11 mouse cellular contexts compared by ENCODE assay signal in genomic region chr3:75498961-75499960, GRCm38 (mm10). TPM values are rescaled to one million over a fixed set of nuclear protein-coding genes. Genes with fewer than 3 reads are reported as not detected.
DNase-seq lines count a peak whose midpoint lies in the region; ATAC-seq and TF ChIP-seq lines count a peak whose summit lies in the region.
"Had no signal": no experiment of that assay in that cellular context is flagged by ENCODE, and none has a peak within 500 bp of the region (broad histone marks: within the 10 kb centered on the region; RNA-seq: fewer than 3 reads in every experiment).

No protein-coding gene starts in this region.

- no peak overlapping the region for H3K4me2 ChIP-seq in midbrain, embryonic 14.5 days (ENCODE audit: low read length)
- H3K4me2 ChIP-seq in forebrain, postnatal 0 days (ENCODE audit: low read depth), result no peak overlapping the region
- H3K4me2 ChIP-seq: heart, embryonic 13.5 days; intestine, embryonic 15.5 days; neural tube, embryonic 15.5 days had no signal

- TF ChIP-seq POLR2A in lung, adult 2 months (IDR thresholded peaks at IDR 0.05; ENCODE audit: borderline replicate concordance, extremely low read depth, low read depth, low read length), result no peak
- TF ChIP-seq POLR2A in embryonic fibroblast, embryonic 13.5 days (IDR thresholded peaks at IDR 0.05; ENCODE audit: low read depth, low read length), result no peak
- TF ChIP-seq POLR2A in small intestine, adult 2 months (IDR thresholded peaks at IDR 0.05; ENCODE audit: low read depth, low read length), result no peak

- DNase-seq in lung, postnatal 25 days (ENCODE audit: low spot score), result peak; percentile 22
- DNase-seq in lung, adult 2 months, result no peak
- DNase-seq in CD4-positive, CD25-positive, alpha-beta regulatory T cell, adult 2 months (ENCODE audit: low read depth, low spot score), result peak; percentile 49
- no peak for DNase-seq in midbrain, embryonic 14.5 days
- no peak for DNase-seq in retina, postnatal 1 day
- DNase-seq in forebrain, postnatal 0 days, result no peak

- 0 out of 2 replicates have a peak overlapping the region, but pooled peaks have one; percentile 5 for H3K27ac ChIP-seq in embryonic fibroblast, embryonic 13.5 days (ENCODE audit: insufficient read depth, low read length)
- 0 out of 2 replicates have a peak overlapping the region, but pooled peaks have one; percentile 36 for H3K27ac ChIP-seq in small intestine, adult 2 months (ENCODE audit: insufficient read depth, low read depth, low read length)
- H3K27ac ChIP-seq in midbrain, embryonic 14.5 days (replicated peaks; ENCODE audit: low read depth, low read length), result no peak overlapping the region
- no peak overlapping the region for H3K27ac ChIP-seq in forebrain, postnatal 0 days (ENCODE audit: low read depth, low read length)
- H3K27ac ChIP-seq: heart, embryonic 13.5 days; intestine, embryonic 15.5 days; neural tube, embryonic 15.5 days had no signal

- TF ChIP-seq CTCF in lung, adult 2 months (IDR thresholded peaks at IDR 0.05; ENCODE audit: insufficient read depth, low read length), result no peak
- TF ChIP-seq CTCF in embryonic fibroblast, embryonic 13.5 days (IDR thresholded peaks at IDR 0.05; ENCODE audit: borderline replicate concordance, insufficient read depth, low read length), result no peak
- no peak for TF ChIP-seq CTCF in small intestine, adult 2 months (IDR thresholded peaks at IDR 0.05; ENCODE audit: extremely low read depth, insufficient read length, insufficient replicate concordance, low read depth, low read length)
- TF ChIP-seq CTCF in forebrain, postnatal 0 days (IDR thresholded peaks at IDR 0.05; ENCODE audit: low read depth), result no peak

- H3K4me3 ChIP-seq in lung, adult 2 months (replicated peaks; ENCODE audit: extremely low read depth, low read depth, low read length), result no peak overlapping the region
- H3K4me3 ChIP-seq in embryonic fibroblast, embryonic 13.5 days (ENCODE audit: insufficient read depth, low read length), result no peak overlapping the region
- H3K4me3 ChIP-seq in small intestine, adult 2 months (ENCODE audit: low read depth, low read length), result no peak overlapping the region
- H3K4me3 ChIP-seq in midbrain, embryonic 14.5 days (replicated peaks; ENCODE audit: low read depth, low read length), result no peak overlapping the region
- H3K4me3 ChIP-seq in forebrain, postnatal 0 days (ENCODE audit: low read depth, low read length), result no peak overlapping the region
- H3K4me3 ChIP-seq: heart, embryonic 13.5 days; intestine, embryonic 15.5 days; neural tube, embryonic 15.5 days had no signal

- H3K4me1 ChIP-seq in lung, adult 2 months (ENCODE audit: control insufficient read depth, insufficient read depth, low read length), result no peaks in the 10 kb centered on the region
- peaks cover 8% of the 10 kb centered on the region; the same call in 1 of the 2 replicates for H3K4me1 ChIP-seq in embryonic fibroblast, embryonic 13.5 days (ENCODE audit: control insufficient read depth, insufficient read depth, low read length)
- H3K4me1 ChIP-seq in small intestine, adult 2 months (ENCODE audit: control insufficient read depth, insufficient read depth, insufficient read length, low read length), result peaks cover 7% of the 10 kb centered on the region; the same call in 1 of the 2 replicates
- no peaks in the 10 kb centered on the region for H3K4me1 ChIP-seq in midbrain, embryonic 14.5 days (ENCODE audit: control insufficient read depth, insufficient read depth, low read length)
- no peaks in the 10 kb centered on the region for H3K4me1 ChIP-seq in forebrain, postnatal 0 days (ENCODE audit: insufficient read depth)
- H3K4me1 ChIP-seq: heart, embryonic 13.5 days; intestine, embryonic 15.5 days; neural tube, embryonic 15.5 days had no signal

- ATAC-seq in midbrain, embryonic 14.5 days (ENCODE audit: low FRiP score, low TSS enrichment), result no peak
- ATAC-seq in forebrain, postnatal 0 days, result no peak
- ATAC-seq: intestine, embryonic 15.5 days had no signal

- WGBS in lung, adult 2 months, result 62% methylated on average over 7 of the region's 7 CpGs
- WGBS in small intestine, adult 2 months, result 64% methylated on average over 7 of the region's 7 CpGs
- 89% methylated on average over 7 of the region's 7 CpGs for WGBS in midbrain, embryonic 14.5 days
- WGBS in forebrain, postnatal 0 days, result 84% methylated on average over 7 of the region's 7 CpGs

- no peaks in the 10 kb centered on the region for H3K36me3 ChIP-seq in small intestine, adult 2 months (ENCODE audit: control insufficient read depth, insufficient read depth, low read length)
- no peaks in the 10 kb centered on the region for H3K36me3 ChIP-seq in midbrain, embryonic 14.5 days (ENCODE audit: control insufficient read depth, insufficient read depth, low read length)
- no peaks in the 10 kb centered on the region for H3K36me3 ChIP-seq in forebrain, postnatal 0 days (ENCODE audit: insufficient read depth)
- H3K36me3 ChIP-seq: heart, embryonic 13.5 days; intestine, embryonic 15.5 days; neural tube, embryonic 15.5 days had no signal

- H3K9ac ChIP-seq in midbrain, embryonic 14.5 days (replicated peaks; ENCODE audit: low read length), result no peak overlapping the region
- no peak overlapping the region for H3K9ac ChIP-seq in forebrain, postnatal 0 days
- H3K9ac ChIP-seq: heart, embryonic 13.5 days; intestine, embryonic 15.5 days; neural tube, embryonic 15.5 days had no signal

- H3K9me3 ChIP-seq in midbrain, embryonic 14.5 days (ENCODE audit: control insufficient read depth, low read length), result no peaks in the 10 kb centered on the region
- H3K9me3 ChIP-seq in forebrain, postnatal 0 days (ENCODE audit: low read length), result no peaks in the 10 kb centered on the region
- H3K9me3 ChIP-seq: heart, embryonic 13.5 days; intestine, embryonic 15.5 days; neural tube, embryonic 15.5 days had no signal

- H3K27me3 ChIP-seq in small intestine, adult 2 months (ENCODE audit: control insufficient read depth, insufficient read depth, low read length), result no peaks in the 10 kb centered on the region
- H3K27me3 ChIP-seq in midbrain, embryonic 14.5 days (ENCODE audit: control insufficient read depth, insufficient read depth, low read length), result no peaks in the 10 kb centered on the region
- no peaks in the 10 kb centered on the region for H3K27me3 ChIP-seq in forebrain, postnatal 0 days (ENCODE audit: insufficient read depth, low read length)
- H3K27me3 ChIP-seq: heart, embryonic 13.5 days; intestine, embryonic 15.5 days; neural tube, embryonic 15.5 days had no signal

RNA-seq across cellular contexts. Expression of gene Wdr49, which starts 17.3 kb away (rescaled TPM):
- polyA plus RNA-seq in lung, adult 2 months (2012; rRNA removed), result not detected in 2 replicates
- polyA plus RNA-seq in embryonic fibroblast, embryonic 13.5 days (2011; ENCODE audit: insufficient read length, low read depth, missing spikeins), result not detected in 2 replicates
- not detected in 2 replicates for polyA plus RNA-seq in small intestine, adult 2 months (2012; rRNA removed)
- polyA plus RNA-seq in midbrain, embryonic 14.5 days (2014; fragmentation: Nextera tagmentation; extraction: Ambion mirVana), result 0.16 and 0.53 TPM in 2 replicates
- total RNA-seq in forebrain, postnatal 0 days (2014; rRNA removed), result 0.95 and 1.0 TPM in 2 replicates
- polyA plus RNA-seq in forebrain, postnatal 0 days (2015; fragmentation: Nextera tagmentation; extraction: Ambion mirVana), result 0.19 and 0.36 TPM in 2 replicates
- polyA plus RNA-seq: heart, embryonic 13.5 days; intestine, embryonic 15.5 days had no signal

RNA-seq across cellular contexts. Expression of gene Pdcd10, which starts 57.4 kb away (rescaled TPM):
- 2.4 and 7.4 TPM in 2 replicates for polyA plus RNA-seq in lung, adult 2 months (2012; rRNA removed)
- polyA plus RNA-seq in embryonic fibroblast, embryonic 13.5 days (2011; ENCODE audit: insufficient read length, low read depth, missing spikeins), result 93.5 and 99.4 TPM in 2 replicates
- polyA plus RNA-seq in small intestine, adult 2 months (2012; rRNA removed), result 0.25 and 0.47 TPM in 2 replicates
- polyA plus RNA-seq in midbrain, embryonic 14.5 days (2014; fragmentation: Nextera tagmentation; extraction: Ambion mirVana), result 91.4 and 96.0 TPM in 2 replicates
- total RNA-seq in forebrain, postnatal 0 days (2014; rRNA removed), result 65.7 and 71.9 TPM in 2 replicates
- polyA plus RNA-seq in forebrain, postnatal 0 days (2015; fragmentation: Nextera tagmentation; extraction: Ambion mirVana), result 98.0 and 110 TPM in 2 replicates

RNA-seq across cellular contexts. Expression of gene Serpini1, which starts 58.1 kb away (rescaled TPM):
- 0.07 and 0.19 TPM in 2 replicates for polyA plus RNA-seq in lung, adult 2 months (2012; rRNA removed)
- 1.9 and 2.2 TPM in 2 replicates for polyA plus RNA-seq in embryonic fibroblast, embryonic 13.5 days (2011; ENCODE audit: insufficient read length, low read depth, missing spikeins)
- polyA plus RNA-seq in small intestine, adult 2 months (2012; rRNA removed), result 0.41 and 2.0 TPM in 2 replicates
- 139 and 144 TPM in 2 replicates for polyA plus RNA-seq in midbrain, embryonic 14.5 days (2014; fragmentation: Nextera tagmentation; extraction: Ambion mirVana)
- total RNA-seq in forebrain, postnatal 0 days (2014; rRNA removed), result 110 and 112 TPM in 2 replicates
- 97.1 and 117 TPM in 2 replicates for polyA plus RNA-seq in forebrain, postnatal 0 days (2015; fragmentation: Nextera tagmentation; extraction: Ambion mirVana)

Comparison
In these comparisons a context has a peak if more than half of its experiments do, and no peak if none do; other contexts are left out.
1. DNase-seq: peak in lung, postnatal 25 days (single experiment) and CD4-positive, CD25-positive, alpha-beta regulatory T cell, adult 2 months (single experiment); none in lung, adult 2 months (single experiment), midbrain, embryonic 14.5 days (single experiment), retina, postnatal 1 day (single experiment) and forebrain, postnatal 0 days (single experiment).
2. H3K27ac ChIP-seq: peak in embryonic fibroblast, embryonic 13.5 days (single experiment) and small intestine, adult 2 months (single experiment); none in midbrain, embryonic 14.5 days (single experiment) and forebrain, postnatal 0 days (single experiment).
3. RNA of gene Pdcd10, which starts 57.4 kb away (polyA plus RNA-seq): 98.0 to 110 TPM in forebrain, postnatal 0 days, 91.4 to 96.0 TPM in midbrain, embryonic 14.5 days and 93.5 to 99.4 TPM in embryonic fibroblast, embryonic 13.5 days; 2.4 to 7.4 TPM in lung, adult 2 months and 0.25 to 0.47 TPM in small intestine, adult 2 months; every median in the first group is over 10 times any median in the second.
4. RNA of gene Serpini1, which starts 58.1 kb away (polyA plus RNA-seq): 139 to 144 TPM in midbrain, embryonic 14.5 days and 97.1 to 117 TPM in forebrain, postnatal 0 days; 1.9 to 2.2 TPM in embryonic fibroblast, embryonic 13.5 days, 0.41 to 2.0 TPM in small intestine, adult 2 months and 0.07 to 0.19 TPM in lung, adult 2 months; every median in the first group is over 10 times any median in the second.